Mouse (Mus musculus) myocyte (in vitro differentiated cells): ENCODE measurements around the gene Rgs6. TPM values are rescaled to one million over a fixed set of nuclear protein-coding genes. Genes with fewer than 3 reads are reported as not detected.

Experiments
- H3K27me3 ChIP-seq: one replicate; pipeline ENCODE4 v1.6.1; 2011; ENCODE audit not compliant: control insufficient read depth, insufficient read depth, insufficient read length
- H3K36me3 ChIP-seq: one replicate; pipeline ENCODE4 v1.6.1; 2011; ENCODE audit not compliant: control insufficient read depth, insufficient read depth
- H3K4me2 ChIP-seq: one replicate; pipeline ENCODE4 v1.6.1; 2011; ENCODE audit warnings: low read depth, control low read depth
- H3K4me3 ChIP-seq: one replicate; pipeline ENCODE4 v1.5.1; 2011; ENCODE audit warnings: mild to moderate bottlenecking, control low read depth, moderate library complexity
- H3K79me2 ChIP-seq: one replicate; pipeline ENCODE4 v1.6.1; 2011; ENCODE audit not compliant: control insufficient read depth, insufficient read depth
- H3ac ChIP-seq: one replicate; pipeline ENCODE4 v1.6.1; 2011; ENCODE audit not compliant: control insufficient read depth, insufficient read length
- CEBPB ChIP-seq: IDR thresholded peaks from 2 replicates; pipeline ENCODE4 v1.6.1; 2011; ENCODE audit warnings: mild to moderate bottlenecking, moderate library complexity; ENCODE audit not compliant: poor library complexity, insufficient read depth, severe bottlenecking
- E2F4 ChIP-seq: IDR thresholded peaks from one replicate; pipeline ENCODE4 v1.6.1; 2011; ENCODE audit warnings: mild to moderate bottlenecking, control low read depth, moderate library complexity; ENCODE audit not compliant: insufficient read depth
- MAX ChIP-seq: IDR thresholded peaks from one replicate; pipeline ENCODE4 v1.6.1; 2011; ENCODE audit warnings: low read depth, mild to moderate bottlenecking, control low read depth
- MYOD1 ChIP-seq, 3 experiments: IDR thresholded peaks; one replicate each; pipeline ENCODE4 v1.6.1; 2011; ENCODE audit warnings: control low read depth in 2 of 3, low read depth in 2 of 3, mild to moderate bottlenecking in 2 of 3, moderate library complexity in 1 of 3; ENCODE audit not compliant: insufficient read length in 2 of 3, control insufficient read depth in 1 of 3
- MYOG ChIP-seq, 3 experiments: IDR thresholded peaks; one replicate each; pipeline ENCODE4 v1.6.1; 2011; ENCODE audit warnings: control low read depth in 2 of 3, low read depth in 2 of 3, mild to moderate bottlenecking in 2 of 3; ENCODE audit not compliant: insufficient read length in 2 of 3, control insufficient read depth in 1 of 3, insufficient read depth in 1 of 3
- POLR2A ChIP-seq: IDR thresholded peaks from one replicate; pipeline ENCODE4 v1.6.1; 2011; ENCODE audit warnings: low read depth, mild to moderate bottlenecking, control low read depth, moderate library complexity; ENCODE audit not compliant: insufficient read length
- POLR2AphosphoS2 ChIP-seq: IDR thresholded peaks from one replicate; pipeline ENCODE4 v1.6.1; 2011; ENCODE audit warnings: low read depth, control low read depth; ENCODE audit not compliant: insufficient read length
- REST ChIP-seq: IDR thresholded peaks from one replicate; pipeline ENCODE4 v1.6.1; 2011; ENCODE audit warnings: mild to moderate bottlenecking, control low read depth, moderate library complexity; ENCODE audit not compliant: insufficient read depth, insufficient read length
- SRF ChIP-seq: IDR thresholded peaks from one replicate; pipeline ENCODE4 v1.6.1; 2011; ENCODE audit warnings: low read depth; ENCODE audit not compliant: control insufficient read depth, insufficient read length
- TCF12 ChIP-seq: IDR thresholded peaks from one replicate; pipeline ENCODE4 v1.6.1; 2011; ENCODE audit warnings: mild to moderate bottlenecking, control low read depth; ENCODE audit not compliant: poor library complexity, insufficient read depth, severe bottlenecking
- TCF3 ChIP-seq: IDR thresholded peaks from one replicate; pipeline ENCODE4 v1.6.1; 2011; ENCODE audit warnings: low read depth, control low read depth; ENCODE audit not compliant: insufficient read length
- USF1 ChIP-seq: IDR thresholded peaks from one replicate; pipeline ENCODE4 v1.6.1; 2011; ENCODE audit warnings: low read depth, mild to moderate bottlenecking, control low read depth, moderate library complexity
- polyA plus RNA-seq: library from polyadenylated mRNA; unstranded; fragments of >200 nt; fragmentation: generic; extraction: Trizol; gene quantifications from one replicate; pipeline ENCODE4 v1.2.1, GENCODE M21; 2012; ENCODE audit warnings: missing spikeins

The Rgs6 gene
- polyA plus RNA-seq, 1 experiment, result not detected

DNA sequence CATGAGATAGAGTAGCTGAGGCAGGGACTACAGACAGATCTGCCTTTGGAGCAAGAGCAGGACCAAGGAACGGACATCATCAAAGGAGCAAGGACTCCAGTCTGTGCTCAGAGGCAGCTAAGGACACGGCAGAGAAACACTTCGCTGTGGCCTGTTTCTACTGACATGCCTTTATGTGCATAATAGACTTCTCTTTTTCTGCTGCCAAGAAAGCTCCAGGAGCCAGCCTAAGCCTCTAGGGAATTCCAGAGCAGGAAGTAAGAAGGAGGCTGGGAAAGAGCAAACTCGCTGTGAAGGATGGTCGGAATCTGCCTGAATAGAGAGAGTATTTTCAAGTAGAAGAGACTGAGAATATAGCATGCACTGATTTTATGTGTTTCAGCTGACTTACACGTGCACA is 253.5 kb downstream of the Rgs6 start:
- H3K36me3 ChIP-seq, result no peaks in the 10 kb centered on the region
- no peak for TF ChIP-seq POLR2A
- no peak for TF ChIP-seq MYOG (IDR thresholded peaks at IDR 0.05; ENCODE audit: control insufficient read depth in 1 of 3, insufficient read depth in 1 of 3, insufficient read length in 2 of 3, low read depth in 2 of 3)
- TF ChIP-seq POLR2AphosphoS2, result no peak
- no peak for TF ChIP-seq USF1
- no peak for TF ChIP-seq E2F4
- TF ChIP-seq MYOD1 (IDR thresholded peaks at IDR 0.05; ENCODE audit: control insufficient read depth in 1 of 3, insufficient read length in 2 of 3, low read depth in 2 of 3), result no peak
- TF ChIP-seq SRF, result no peak
- TF ChIP-seq TCF3, result no peak
- TF ChIP-seq TCF12, result no peak
- H3ac ChIP-seq, result no peak overlapping the region
- no peak overlapping the region for H3K4me2 ChIP-seq
- H3K4me3 ChIP-seq, result no peak overlapping the region
- no peaks in the 10 kb centered on the region for H3K79me2 ChIP-seq
- no peaks in the 10 kb centered on the region for H3K27me3 ChIP-seq

DNA sequence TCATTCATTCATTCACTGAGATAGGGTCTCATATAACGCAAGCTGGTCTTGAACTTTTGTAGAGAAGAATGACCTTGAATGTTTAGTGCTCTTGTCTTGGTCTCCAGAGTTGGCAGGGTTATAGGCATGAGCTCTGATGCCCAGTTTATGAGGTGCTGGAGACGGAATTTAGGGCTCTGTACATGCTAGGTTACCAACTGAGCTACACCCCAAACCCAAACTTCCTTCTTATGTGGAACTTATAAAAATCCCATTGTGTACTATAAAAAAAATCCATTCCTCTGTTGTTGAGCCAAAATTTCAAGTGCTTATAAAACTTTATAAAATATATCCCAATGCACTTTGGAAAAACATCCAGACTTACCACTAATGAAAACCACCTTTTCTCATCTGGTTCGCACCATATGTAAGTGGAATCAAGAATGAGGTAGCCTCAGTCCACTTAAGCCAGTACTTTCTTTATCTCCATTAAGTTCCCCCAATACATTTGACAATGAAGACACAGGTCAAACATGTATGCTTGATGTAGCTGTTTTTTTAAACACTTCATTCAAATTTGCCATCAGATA is 260.3 kb downstream of the Rgs6 start:
- H3K27me3 ChIP-seq, result no peaks in the 10 kb centered on the region
- TF ChIP-seq REST, result no peak
- no peaks in the 10 kb centered on the region for H3K79me2 ChIP-seq
- no peak overlapping the region for H3ac ChIP-seq
- H3K4me2 ChIP-seq, result no peak overlapping the region
- H3K36me3 ChIP-seq, result no peaks in the 10 kb centered on the region
- H3K4me3 ChIP-seq, result no peak overlapping the region

DNA sequence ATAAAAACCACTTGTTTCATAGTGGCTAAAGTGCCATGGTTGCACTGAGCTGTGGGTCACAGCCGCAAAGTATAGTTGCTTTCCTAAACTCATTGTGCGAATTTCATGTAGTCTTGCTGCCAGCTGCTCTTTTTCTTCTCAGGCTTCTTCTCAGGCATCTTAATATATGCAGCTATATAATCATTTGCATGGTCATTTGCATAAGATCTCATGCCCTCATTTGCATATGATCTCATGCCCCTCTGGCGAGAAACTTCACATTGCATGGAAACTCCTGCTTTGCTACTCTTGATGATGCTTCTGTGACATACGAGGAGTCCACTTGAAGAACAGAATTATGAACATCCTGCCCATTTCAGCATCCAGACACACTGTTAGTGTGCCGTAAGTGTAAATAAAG is 266.8 kb downstream of the Rgs6 start:
- TF ChIP-seq TCF12 (no peak), TCF3 (no peak), POLR2AphosphoS2 (no peak), USF1 (no peak), MAX (no peak), REST (no peak), SRF (no peak), POLR2A (no peak), E2F4 (no peak), MYOD1 (IDR thresholded peaks at IDR 0.05; ENCODE audit: control insufficient read depth in 1 of 3, insufficient read length in 2 of 3, low read depth in 2 of 3) (no peak), CEBPB (no peak), MYOG (IDR thresholded peaks at IDR 0.05; ENCODE audit: control insufficient read depth in 1 of 3, insufficient read depth in 1 of 3, insufficient read length in 2 of 3, low read depth in 2 of 3) (no peak)
- no peak overlapping the region for H3K4me3 ChIP-seq

DNA sequence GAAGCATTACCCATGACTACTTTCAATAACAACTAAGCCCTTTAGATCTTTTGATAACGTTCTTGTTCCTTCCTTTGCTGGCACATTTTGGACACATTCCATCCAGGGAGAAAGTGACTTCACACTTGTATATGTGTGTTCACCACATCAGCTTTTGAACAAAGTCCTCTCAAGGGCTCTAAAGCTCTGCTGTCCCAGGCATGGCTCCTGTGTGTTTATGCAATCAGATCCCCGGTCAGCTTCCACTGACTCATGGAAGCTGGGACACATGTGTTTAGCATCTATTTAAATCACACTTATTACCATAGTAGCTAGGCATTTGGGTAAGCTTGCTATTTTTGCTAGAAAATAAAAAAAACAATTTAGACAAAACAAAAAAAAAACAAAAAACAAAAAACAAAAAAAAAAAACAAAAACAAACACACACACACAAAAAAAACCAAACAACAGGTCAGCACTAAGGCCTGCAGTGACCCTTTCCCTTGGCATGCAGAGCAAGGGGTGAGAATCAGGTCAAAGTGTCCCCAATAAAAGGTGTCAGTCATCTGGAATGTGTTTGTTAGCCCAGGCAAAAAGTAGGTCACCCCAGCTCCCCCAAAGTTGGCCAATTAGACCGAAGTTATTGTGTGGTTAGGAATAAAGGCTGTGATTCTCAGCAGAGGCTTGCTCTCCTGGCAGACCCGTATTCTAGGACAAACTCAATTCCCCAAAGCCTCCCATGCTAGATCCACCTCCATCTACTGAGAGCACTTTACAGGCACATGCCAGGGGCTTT is 267.4 kb downstream of the Rgs6 start:
- Histone ChIP-seq H3K36me3 (no peaks in the 10 kb centered on the region), H3K4me2 (no peak overlapping the region), H3K27me3 (no peaks in the 10 kb centered on the region), H3K4me3 (no peak overlapping the region), H3ac (no peak overlapping the region), H3K79me2 (no peaks in the 10 kb centered on the region)
- TF ChIP-seq MAX (no peak), TCF3 (no peak), MYOD1 (IDR thresholded peaks at IDR 0.05; ENCODE audit: control insufficient read depth in 1 of 3, insufficient read length in 2 of 3, low read depth in 2 of 3) (no peak), CEBPB (no peak), E2F4 (no peak), POLR2AphosphoS2 (no peak), SRF (no peak), REST (no peak), USF1 (no peak), MYOG (IDR thresholded peaks at IDR 0.05; ENCODE audit: control insufficient read depth in 1 of 3, insufficient read depth in 1 of 3, insufficient read length in 2 of 3, low read depth in 2 of 3) (no peak), POLR2A (no peak), TCF12 (no peak)

More for the DNA sequence above, 266.8 kb downstream of the Rgs6 start:
- Histone ChIP-seq H3K27me3 (no peaks in the 10 kb centered on the region), H3K36me3 (no peaks in the 10 kb centered on the region), H3ac (no peak overlapping the region), H3K79me2 (no peaks in the 10 kb centered on the region), H3K4me2 (no peak overlapping the region)

DNA sequence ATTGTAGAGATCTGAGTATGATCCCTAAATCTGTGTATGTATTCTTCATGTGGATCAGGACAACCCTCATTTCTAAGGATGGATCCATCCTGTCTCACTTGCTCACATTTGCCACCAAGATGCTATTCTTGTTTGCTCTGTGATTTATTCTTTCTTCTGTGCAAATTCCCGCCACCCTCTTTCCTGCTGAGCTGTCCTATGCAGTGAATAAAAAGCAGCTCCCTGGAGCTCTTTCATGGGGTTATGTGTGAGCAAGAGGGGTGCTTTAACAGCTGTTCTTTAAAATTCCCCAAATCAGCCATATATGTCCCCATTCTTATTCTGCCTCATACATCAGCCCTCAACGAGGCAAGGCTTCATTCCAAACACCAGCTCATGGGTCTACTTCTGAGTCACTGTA is 277.6 kb downstream of the Rgs6 start:
- H3K4me2 ChIP-seq, result no peak overlapping the region
- no peaks in the 10 kb centered on the region for H3K79me2 ChIP-seq
- TF ChIP-seq MYOD1 (IDR thresholded peaks at IDR 0.05; ENCODE audit: control insufficient read depth in 1 of 3, insufficient read length in 2 of 3, low read depth in 2 of 3) (no peak), TCF3 (no peak), MYOG (IDR thresholded peaks at IDR 0.05; ENCODE audit: control insufficient read depth in 1 of 3, insufficient read depth in 1 of 3, insufficient read length in 2 of 3, low read depth in 2 of 3) (no peak), TCF12 (no peak), SRF (no peak), USF1 (no peak), E2F4 (no peak), CEBPB (no peak), POLR2AphosphoS2 (no peak), POLR2A (no peak), REST (no peak), MAX (no peak)
- H3K36me3 ChIP-seq, result no peaks in the 10 kb centered on the region
- H3K4me3 ChIP-seq, result no peak overlapping the region
- H3K27me3 ChIP-seq, result no peaks in the 10 kb centered on the region
- H3ac ChIP-seq, result no peak overlapping the region
